Mouse (Mus musculus) limb, embryonic 15.5 days (tissue): ENCODE measurements around the gene Gm20388. TPM values are rescaled to one million over a fixed set of nuclear protein-coding genes. Genes with fewer than 3 reads are reported as not detected.

Source experiments
- ATAC-seq: fragments of 200-750 bp; cut with Nextera tagmentation; 2 replicates; pipeline ENCODE4 v1.8.0; 2017; ENCODE audit warnings: low read depth, moderate TSS enrichment; ENCODE audit not compliant: insufficient number of reproducible peaks, low FRiP score, low TSS enrichment
- H3K27ac ChIP-seq: fragments of 300-500 bp; sonication (generic); 2 replicates; pipeline ENCODE4 v1.5.1; 2015; ENCODE audit warnings: moderate library complexity, mild to moderate bottlenecking, inconsistent platforms
- H3K27me3 ChIP-seq: fragments of 300-500 bp; sonication (generic); 2 replicates; pipeline ENCODE4 v1.6.1; 2015; ENCODE audit warnings: inconsistent platforms
- H3K36me3 ChIP-seq: fragments of 300-500 bp; sonication (generic); 2 replicates; pipeline ENCODE4 v1.6.1; 2015; ENCODE audit warnings: inconsistent platforms
- H3K4me1 ChIP-seq: fragments of 300-500 bp; sonication (generic); 2 replicates; pipeline ENCODE4 v1.6.1; 2015; ENCODE audit warnings: inconsistent platforms
- H3K4me2 ChIP-seq: fragments of 300-500 bp; sonication (generic); 2 replicates; pipeline ENCODE4 v1.6.1; 2015; ENCODE audit warnings: mild to moderate bottlenecking, inconsistent platforms
- H3K4me3 ChIP-seq: fragments of 300-500 bp; sonication (generic); 2 replicates; pipeline ENCODE4 v1.5.1; 2015; ENCODE audit warnings: mild to moderate bottlenecking, inconsistent platforms
- H3K9ac ChIP-seq: fragments of 300-500 bp; sonication (generic); 2 replicates; pipeline ENCODE4 v1.6.1; 2015; ENCODE audit warnings: inconsistent platforms
- H3K9me3 ChIP-seq: fragments of 300-500 bp; sonication (generic); 2 replicates; pipeline ENCODE4 v1.6.1; 2016; ENCODE audit warnings: inconsistent platforms
- WGBS: fragments of 180-500 bp; shearing (Covaris S2); methylation state at CpG from one replicate; pipeline ENCODE4 v1.1.7; 2015; 5-methylcytosine and 5-hydroxymethylcytosine counted together
- polyA plus RNA-seq: library from polyadenylated mRNA; unstranded; fragments of >200 nt; fragmentation: Nextera tagmentation; extraction: Ambion mirVana; gene quantifications from 2 replicates; pipeline ENCODE4 v1.2.1, GENCODE M21; 2015

Gene Gm20388
- polyA plus RNA-seq, 1 experiment from 2014 or later = 4.9 TPM

GRCm38 (mm10) chr8:121176291-121176690 is 1265.7 kb downstream of the Gm20388 start:
- Histone ChIP-seq H3K9me3 (no peaks in the 10 kb centered on the region), H3K9ac (no peak overlapping the region), H3K27me3 (0 out of 2 replicates have a peak, but pooled peaks cover 8% of the 10 kb centered on the region), H3K4me2 (no peak overlapping the region), H3K4me1 (peaks cover 32% of the 10 kb centered on the region), H3K36me3 (no peaks in the 10 kb centered on the region), H3K4me3 (no peak overlapping the region), H3K27ac (no peak overlapping the region)
- WGBS = 32% methylated on average over 3 of the region's 3 CpGs
- no peak for ATAC-seq

DNA sequence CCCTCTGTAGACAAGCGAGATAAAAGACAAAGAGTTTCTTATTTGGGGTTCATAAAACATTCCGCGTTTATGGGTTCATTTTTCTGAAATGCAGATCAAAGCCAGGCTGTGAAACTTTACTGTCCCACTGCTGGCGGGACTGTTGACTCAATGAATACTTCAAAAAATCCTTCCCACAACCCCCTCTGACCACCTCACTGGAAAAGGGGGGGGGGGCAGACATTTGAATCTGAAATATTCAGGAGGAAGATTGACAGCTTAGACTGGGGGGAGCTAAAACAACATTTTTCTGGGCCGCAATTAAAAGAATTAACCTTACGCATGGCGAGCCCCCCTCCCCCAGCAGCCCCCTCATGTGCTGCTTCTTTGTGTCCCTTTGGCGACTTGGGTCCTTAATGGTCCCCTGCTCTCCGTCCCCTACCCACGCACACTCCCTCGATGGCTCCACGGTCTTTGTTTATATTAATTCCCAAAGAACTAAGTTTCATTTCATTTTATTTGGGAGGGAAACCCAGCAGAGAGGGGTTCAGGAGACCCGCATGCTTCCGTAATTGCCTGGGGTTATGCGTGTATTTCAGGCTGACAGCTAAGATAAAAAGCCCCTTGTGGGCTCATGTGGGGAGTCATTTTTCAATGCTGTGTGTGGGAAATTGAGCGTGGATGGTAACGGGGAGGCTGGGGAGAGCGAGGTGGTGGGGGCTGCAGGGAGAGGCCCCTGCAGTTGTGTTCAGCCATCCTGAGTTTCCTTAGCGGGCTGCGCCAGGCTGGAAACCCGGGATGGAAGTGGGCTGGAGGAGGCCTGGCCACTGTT is 1270.0 kb downstream of the Gm20388 start:
- Histone ChIP-seq H3K27me3 (0 out of 2 replicates have a peak, but pooled peaks cover 4% of the 10 kb centered on the region), H3K9me3 (no peaks in the 10 kb centered on the region), H3K27ac (no peak overlapping the region; the same call in 1 of the 2 replicates), H3K4me2 (peak overlapping the region; percentile 32), H3K4me3 (no peak overlapping the region), H3K4me1 (peaks cover 18% of the 10 kb centered on the region), H3K9ac (0 out of 2 replicates have a peak overlapping the region, but pooled peaks have one; percentile 10), H3K36me3 (no peaks in the 10 kb centered on the region)
- 15% methylated on average over 21 of the region's 21 CpGs for WGBS
- ATAC-seq = no peak

DNA sequence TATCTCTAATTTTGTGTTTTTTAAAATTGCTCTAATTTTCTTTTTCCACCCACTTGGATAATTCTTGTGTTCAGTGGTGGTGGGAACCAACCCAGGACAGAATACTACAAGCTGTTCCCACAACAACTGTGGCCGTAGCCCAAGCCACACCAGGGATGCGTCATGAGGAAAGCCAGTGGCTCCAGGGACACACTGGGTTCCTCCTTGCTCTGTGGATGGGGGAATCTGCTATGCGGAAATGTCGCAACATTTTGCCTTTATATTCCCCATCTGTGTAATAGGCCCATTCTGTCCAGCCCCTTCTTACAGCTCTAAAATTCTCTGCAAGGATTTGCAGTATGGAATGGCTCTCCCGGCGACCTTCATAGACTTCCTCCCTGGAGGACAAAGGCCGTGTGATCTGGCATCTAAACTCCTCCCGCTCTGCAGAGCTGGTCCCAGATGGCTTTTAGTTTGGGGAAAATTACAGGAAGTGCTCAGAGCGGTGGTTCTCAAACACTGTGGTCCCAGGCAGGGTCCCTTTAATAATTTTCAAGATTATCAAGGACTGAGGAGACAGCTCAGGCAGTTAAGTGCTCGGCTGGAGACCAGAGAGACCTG is 1270.7 kb downstream of the Gm20388 start:
- no peak overlapping the region for H3K4me3 ChIP-seq
- no peaks in the 10 kb centered on the region for H3K9me3 ChIP-seq
- H3K27me3 ChIP-seq = 0 out of 2 replicates have a peak, but pooled peaks cover 4% of the 10 kb centered on the region
- WGBS = 57% methylated on average over 10 of the region's 10 CpGs
- H3K4me2 ChIP-seq = peak overlapping the region; percentile 32; the same call in 1 of the 2 replicates
- peaks cover 12% of the 10 kb centered on the region for H3K4me1 ChIP-seq
- H3K27ac ChIP-seq = 0 out of 2 replicates have a peak overlapping the region, but pooled peaks have one; percentile 27
- H3K9ac ChIP-seq = no peak overlapping the region
- ATAC-seq = no peak
- H3K36me3 ChIP-seq = no peaks in the 10 kb centered on the region

- no peak overlapping the region for H3K4me3 ChIP-seq
- peaks cover 18% of the 10 kb centered on the region for H3K27me3 ChIP-seq
- no peaks in the 10 kb centered on the region for H3K9me3 ChIP-seq
- peak; percentile 40; the same call in 1 of the 2 replicates for ATAC-seq
- H3K27ac ChIP-seq = peak overlapping the region; percentile 43; the same call in 1 of the 2 replicates
- H3K36me3 ChIP-seq = no peaks in the 10 kb centered on the region
- no peak overlapping the region for H3K9ac ChIP-seq
- H3K4me1 ChIP-seq = peaks cover 12% of the 10 kb centered on the region
- H3K4me2 ChIP-seq = no peak overlapping the region
- 56% methylated on average over 15 of the region's 15 CpGs for WGBS
These were observed 1277.1 kb downstream of the Gm20388 start for GRCm38 (mm10) chr8:121187491-121188364.

GRCm38 (mm10) chr8:121188994-121189393 is 1278.4 kb downstream of the Gm20388 start:
- no peak for ATAC-seq
- Histone ChIP-seq H3K36me3 (no peaks in the 10 kb centered on the region), H3K27me3 (peaks cover 26% of the 10 kb centered on the region), H3K4me3 (no peak overlapping the region), H3K4me1 (peaks cover 12% of the 10 kb centered on the region), H3K9me3 (no peaks in the 10 kb centered on the region), H3K9ac (no peak overlapping the region), H3K27ac (no peak overlapping the region), H3K4me2 (no peak overlapping the region)
- WGBS = 42% methylated on average over 9 of the region's 9 CpGs

DNA sequence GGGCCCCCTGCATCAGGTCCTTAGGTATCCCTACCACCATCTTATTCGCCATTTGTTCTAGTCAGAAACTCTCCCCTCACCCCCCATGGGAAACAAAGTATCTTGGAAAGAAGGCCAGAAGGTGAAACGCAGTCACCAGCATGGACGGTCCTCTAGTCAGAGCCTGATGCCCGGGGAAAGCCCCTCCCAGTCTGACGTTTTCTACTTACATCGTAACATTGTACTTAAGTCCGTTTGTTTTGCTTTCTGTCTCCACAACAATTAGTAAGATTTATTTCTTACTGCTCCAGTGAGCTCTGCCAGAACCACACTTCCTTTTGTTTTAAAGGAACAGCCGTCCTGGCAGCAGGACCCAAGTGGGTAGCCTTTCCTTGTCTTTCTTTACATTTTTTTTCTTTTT is 1281.8 kb downstream of the Gm20388 start:
- H3K27me3 ChIP-seq = peaks cover 26% of the 10 kb centered on the region
- no peak overlapping the region for H3K4me2 ChIP-seq
- WGBS = 33% methylated on average over 8 of the region's 8 CpGs

GRCm38 (mm10) chr8:121195970-121196369 is 1285.3 kb downstream of the Gm20388 start:
- Histone ChIP-seq H3K27me3 (peaks cover 21% of the 10 kb centered on the region), H3K4me3 (no peak overlapping the region), H3K4me2 (no peak overlapping the region), H3K4me1 (peaks cover 8% of the 10 kb centered on the region; the same call in 1 of the 2 replicates), H3K9me3 (no peaks in the 10 kb centered on the region), H3K36me3 (no peaks in the 10 kb centered on the region), H3K27ac (no peak overlapping the region), H3K9ac (no peak overlapping the region)
- ATAC-seq = no peak
- WGBS = 61% methylated on average over 7 of the region's 7 CpGs

More for the DNA sequence above, 1281.8 kb downstream of the Gm20388 start:
- H3K9ac ChIP-seq = no peak overlapping the region
- H3K27ac ChIP-seq = no peak overlapping the region
- no peak overlapping the region for H3K4me3 ChIP-seq
- H3K4me1 ChIP-seq = peaks cover 8% of the 10 kb centered on the region
- ATAC-seq = no peak
- H3K36me3 ChIP-seq = no peaks in the 10 kb centered on the region
- no peaks in the 10 kb centered on the region for H3K9me3 ChIP-seq

DNA sequence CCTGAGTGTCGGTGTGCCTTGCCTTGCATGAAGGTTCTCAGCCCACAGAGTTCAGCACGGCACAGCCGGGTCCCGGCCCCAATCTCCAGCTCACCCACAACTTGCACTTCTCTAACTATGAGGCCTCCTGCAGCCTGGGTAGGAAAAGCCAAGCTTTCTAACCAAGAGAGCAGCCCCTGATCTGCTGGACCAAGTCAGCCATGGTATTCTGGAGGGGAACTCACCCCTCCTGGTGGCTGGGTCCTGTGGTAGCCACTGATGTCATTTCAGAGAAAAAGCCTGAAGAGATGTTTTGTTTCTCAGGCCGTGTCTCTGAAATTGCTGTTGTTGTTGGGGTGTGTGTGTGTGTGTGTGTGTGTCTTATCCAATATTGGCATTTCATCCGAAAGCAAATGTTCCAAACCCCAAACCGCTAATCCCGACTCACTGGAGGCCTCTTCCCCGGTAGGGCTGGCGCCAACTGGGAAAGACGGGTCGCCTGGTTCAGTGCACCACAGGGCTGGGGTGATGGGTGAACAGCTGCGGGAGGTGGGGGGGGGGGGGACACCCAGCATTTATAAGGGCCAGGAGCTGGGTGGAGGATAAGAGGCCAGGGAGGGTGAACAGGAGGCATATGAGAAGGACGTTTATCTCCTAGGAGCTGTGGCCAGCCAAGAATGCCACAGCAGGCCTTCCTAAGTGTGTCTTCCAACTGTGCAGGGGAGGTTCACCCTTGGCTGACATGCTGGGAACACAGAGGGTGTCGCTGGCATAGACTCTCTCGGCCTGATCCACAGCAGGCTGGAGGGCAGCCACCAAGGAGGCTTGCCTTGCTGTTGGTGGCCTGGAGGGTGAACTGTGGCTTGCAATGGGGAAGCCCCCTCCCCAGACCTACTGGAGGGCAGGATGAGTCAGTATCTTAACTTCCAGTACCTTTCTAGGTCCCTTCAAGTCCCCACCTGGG is 1286.4 kb downstream of the Gm20388 start:
- Histone ChIP-seq H3K4me2 (no peak overlapping the region), H3K27me3 (peaks cover 13% of the 10 kb centered on the region), H3K27ac (no peak overlapping the region), H3K9me3 (no peaks in the 10 kb centered on the region), H3K9ac (no peak overlapping the region), H3K4me1 (peaks cover 12% of the 10 kb centered on the region; the same call in 1 of the 2 replicates), H3K36me3 (no peaks in the 10 kb centered on the region), H3K4me3 (no peak overlapping the region)
- no peak for ATAC-seq
- 91% methylated on average over 16 of the region's 16 CpGs for WGBS

DNA sequence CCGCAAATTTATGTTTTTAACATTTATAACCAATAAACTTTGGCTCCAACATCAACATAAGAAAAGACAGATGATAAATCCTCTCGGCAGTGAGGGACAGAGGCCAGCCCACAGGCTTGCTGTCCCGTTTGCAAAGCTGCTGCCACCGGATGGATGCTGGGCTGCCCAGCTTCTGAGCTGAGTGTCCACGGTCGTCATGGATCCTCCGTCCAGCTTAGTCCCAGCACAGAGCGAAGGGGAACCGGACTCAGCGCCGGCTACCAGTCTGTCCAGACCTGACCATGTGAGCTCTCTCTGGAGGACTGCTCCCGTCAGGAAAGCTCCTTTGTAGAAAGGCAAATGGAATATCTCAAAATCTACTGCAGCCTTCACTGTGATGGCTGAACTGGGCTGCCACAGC is 1289.4 kb downstream of the Gm20388 start:
- no peaks in the 10 kb centered on the region for H3K9me3 ChIP-seq
- H3K27ac ChIP-seq = no peak overlapping the region
- H3K27me3 ChIP-seq = peaks cover 3% of the 10 kb centered on the region; the same call in 1 of the 2 replicates
- H3K4me1 ChIP-seq = peaks cover 25% of the 10 kb centered on the region
- ATAC-seq = no peak
- no peaks in the 10 kb centered on the region for H3K36me3 ChIP-seq
- 46% methylated on average over 12 of the region's 12 CpGs for WGBS
- H3K9ac ChIP-seq = no peak overlapping the region
- H3K4me3 ChIP-seq = no peak overlapping the region
- H3K4me2 ChIP-seq = no peak overlapping the region

DNA sequence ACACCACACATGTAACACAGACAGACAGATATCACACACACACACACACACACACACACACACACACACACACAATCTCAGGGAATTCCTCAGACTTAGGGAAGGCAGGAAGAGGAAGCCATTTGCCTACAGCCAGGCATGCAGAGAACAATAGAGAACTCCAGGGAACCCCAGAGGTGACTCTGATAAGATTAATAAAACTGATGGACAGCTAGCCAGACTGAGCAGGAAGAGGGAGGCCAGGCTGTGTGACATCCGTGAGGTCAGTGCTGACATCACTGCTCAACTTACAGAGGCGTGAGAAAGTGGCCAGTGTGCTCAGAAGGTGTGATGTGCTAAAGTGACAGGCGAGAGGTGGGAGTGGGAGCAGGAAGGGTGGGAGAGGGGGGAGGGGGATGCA is 1290.3 kb downstream of the Gm20388 start:
- no peak for ATAC-seq
- no peak overlapping the region for H3K4me3 ChIP-seq
- peaks cover 26% of the 10 kb centered on the region for H3K4me1 ChIP-seq
- WGBS = 59% methylated on average over 3 of the region's 3 CpGs
- peaks cover 3% of the 10 kb centered on the region; the same call in 1 of the 2 replicates for H3K27me3 ChIP-seq
- H3K9me3 ChIP-seq = no peaks in the 10 kb centered on the region
- H3K9ac ChIP-seq = no peak overlapping the region
- H3K27ac ChIP-seq = no peak overlapping the region
- H3K4me2 ChIP-seq = no peak overlapping the region
- no peaks in the 10 kb centered on the region for H3K36me3 ChIP-seq
